Mouse (Mus musculus): ENCODE measurements at regions not wholly inside any gene's neighbourhood (a gene's known extent, or its start where the extent isn't known, plus 50 kb on each side); places are given as distances from the start of the nearest gene placed in this dataset.
A peak's percentile ranks its signal among the peaks of the same experiment; 100 is the strongest.

GRCm38 (mm10) chr2:115036205-115036604 is 381.4 kb upstream of the Dph6 start:
- Histone ChIP-seq H3K4me3 (no peak overlapping the region), H3K4me1 (peaks cover under 1% of the 10 kb centered on the region; the same call in 1 of the 2 replicates), H3K27me3 (no peaks in the 10 kb centered on the region), H3K9ac (replicated peaks) (no peak overlapping the region), H3K36me3 (no peaks in the 10 kb centered on the region), H3K4me2 (replicated peaks) (no peak overlapping the region), H3K27ac (replicated peaks) (no peak overlapping the region), H3K9me3 (no peaks in the 10 kb centered on the region)
- ATAC-seq (ENCODE audit: low FRiP score, low read depth), result no peak
- WGBS, result 75% methylated on average over 3 of the region's 3 CpGs

- no peak overlapping the region for H3K9ac ChIP-seq (replicated peaks)
- no peak overlapping the region for H3K27ac ChIP-seq (replicated peaks)
- H3K4me2 ChIP-seq (replicated peaks), result no peak overlapping the region
- no peak for ATAC-seq (ENCODE audit: low FRiP score, low read depth)
- no peaks in the 10 kb centered on the region for H3K4me1 ChIP-seq
- 52% methylated on average over 7 of the region's 7 CpGs for WGBS
- H3K36me3 ChIP-seq, result no peaks in the 10 kb centered on the region
- no peaks in the 10 kb centered on the region for H3K27me3 ChIP-seq
- H3K4me3 ChIP-seq, result no peak overlapping the region
- no peaks in the 10 kb centered on the region for H3K9me3 ChIP-seq
Observed at GRCm38 (mm10) chr2:115042299-115042785, 387.6 kb upstream of the Dph6 start.

- Histone ChIP-seq H3K4me3 (no peak overlapping the region), H3K9me3 (no peaks in the 10 kb centered on the region), H3K4me1 (peaks cover 13% of the 10 kb centered on the region; the same call in 1 of the 2 replicates), H3K27ac (replicated peaks) (no peak overlapping the region), H3K4me2 (replicated peaks) (no peak overlapping the region), H3K9ac (replicated peaks) (no peak overlapping the region), H3K27me3 (no peaks in the 10 kb centered on the region), H3K36me3 (no peaks in the 10 kb centered on the region)
- ATAC-seq (ENCODE audit: low FRiP score, low read depth), result peak; percentile 79
- 55% methylated on average over 4 of the region's 4 CpGs for WGBS
Observed at GRCm38 (mm10) chr2:115056327-115057070, 401.7 kb upstream of the Dph6 start.

- no peak overlapping the region for H3K4me3 ChIP-seq
- no peaks in the 10 kb centered on the region for H3K9me3 ChIP-seq
- peaks cover 13% of the 10 kb centered on the region; the same call in 1 of the 2 replicates for H3K4me1 ChIP-seq
- no peaks in the 10 kb centered on the region for H3K36me3 ChIP-seq
- H3K4me2 ChIP-seq (replicated peaks), result no peak overlapping the region
- H3K27ac ChIP-seq (replicated peaks), result no peak overlapping the region
- 73% methylated on average over 2 of the region's 2 CpGs for WGBS
- no peak for ATAC-seq (ENCODE audit: low FRiP score, low read depth)
- H3K27me3 ChIP-seq, result no peaks in the 10 kb centered on the region
- H3K9ac ChIP-seq (replicated peaks), result no peak overlapping the region
Observed at GRCm38 (mm10) chr2:115057200-115057599, 402.4 kb upstream of the Dph6 start.

GRCm38 (mm10) chr2:115067489-115068163 is 412.9 kb upstream of the Dph6 start:
- no peak overlapping the region for H3K4me3 ChIP-seq
- no peaks in the 10 kb centered on the region for H3K27me3 ChIP-seq
- WGBS, result 87% methylated on average over 8 of the region's 8 CpGs
- no peak overlapping the region for H3K4me2 ChIP-seq (replicated peaks)
- no peaks in the 10 kb centered on the region for H3K36me3 ChIP-seq
- H3K4me1 ChIP-seq, result 0 out of 2 replicates have a peak, but pooled peaks cover 2% of the 10 kb centered on the region
- H3K9me3 ChIP-seq, result no peaks in the 10 kb centered on the region
- H3K9ac ChIP-seq (replicated peaks), result no peak overlapping the region
- H3K27ac ChIP-seq (replicated peaks), result no peak overlapping the region
- ATAC-seq (ENCODE audit: low FRiP score, low read depth), result no peak

GRCm38 (mm10) chr2:115069704-115070103 is 414.9 kb upstream of the Dph6 start:
- ATAC-seq (ENCODE audit: low FRiP score, low read depth), result no peak

GRCm38 (mm10) chr2:115070123-115070522 is 415.4 kb upstream of the Dph6 start:
- Histone ChIP-seq H3K27me3 (no peaks in the 10 kb centered on the region), H3K9ac (replicated peaks) (no peak overlapping the region), H3K4me2 (replicated peaks) (no peak overlapping the region), H3K4me3 (no peak overlapping the region), H3K9me3 (no peaks in the 10 kb centered on the region), H3K4me1 (0 out of 2 replicates have a peak, but pooled peaks cover 2% of the 10 kb centered on the region), H3K36me3 (no peaks in the 10 kb centered on the region), H3K27ac (replicated peaks) (no peak overlapping the region)
- 50% methylated on average over 6 of the region's 6 CpGs for WGBS
- no peak for ATAC-seq (ENCODE audit: low FRiP score, low read depth)

More at GRCm38 (mm10) chr2:115069704-115070103, 414.9 kb upstream of the Dph6 start:
- Histone ChIP-seq H3K36me3 (no peaks in the 10 kb centered on the region), H3K9me3 (no peaks in the 10 kb centered on the region), H3K27ac (replicated peaks) (no peak overlapping the region), H3K4me3 (no peak overlapping the region), H3K4me1 (0 out of 2 replicates have a peak, but pooled peaks cover 2% of the 10 kb centered on the region), H3K4me2 (replicated peaks) (no peak overlapping the region), H3K9ac (replicated peaks) (no peak overlapping the region), H3K27me3 (no peaks in the 10 kb centered on the region)
- WGBS, result 79% methylated on average over 4 of the region's 4 CpGs

- Histone ChIP-seq H3K4me2 (replicated peaks) (no peak overlapping the region), H3K4me3 (no peak overlapping the region), H3K36me3 (no peaks in the 10 kb centered on the region), H3K9ac (replicated peaks) (no peak overlapping the region), H3K27me3 (no peaks in the 10 kb centered on the region), H3K27ac (replicated peaks) (no peak overlapping the region), H3K9me3 (no peaks in the 10 kb centered on the region), H3K4me1 (0 out of 2 replicates have a peak, but pooled peaks cover 2% of the 10 kb centered on the region)
- ATAC-seq (ENCODE audit: low FRiP score, low read depth), result no peak
- 80% methylated on average over 3 of the region's 3 CpGs for WGBS
Observed at GRCm38 (mm10) chr2:115070666-115071065, 415.9 kb upstream of the Dph6 start.

GRCm38 (mm10) chr2:115081563-115082291 is 427.0 kb upstream of the Dph6 start:
- 82% methylated on average over 11 of the region's 11 CpGs for WGBS
- no peak overlapping the region for H3K9ac ChIP-seq (replicated peaks)
- no peak overlapping the region for H3K4me3 ChIP-seq
- H3K27ac ChIP-seq (replicated peaks), result no peak overlapping the region
- H3K27me3 ChIP-seq, result no peaks in the 10 kb centered on the region
- no peak overlapping the region for H3K4me2 ChIP-seq (replicated peaks)
- H3K36me3 ChIP-seq, result no peaks in the 10 kb centered on the region
- no peak for ATAC-seq (ENCODE audit: low FRiP score, low read depth)
- H3K9me3 ChIP-seq, result no peaks in the 10 kb centered on the region
- no peaks in the 10 kb centered on the region for H3K4me1 ChIP-seq

GRCm38 (mm10) chr2:115082292-115082809 is 427.6 kb upstream of the Dph6 start:
- 85% methylated on average over 6 of the region's 6 CpGs for WGBS
- Histone ChIP-seq H3K27ac (replicated peaks) (no peak overlapping the region), H3K4me1 (no peaks in the 10 kb centered on the region), H3K4me3 (no peak overlapping the region), H3K27me3 (no peaks in the 10 kb centered on the region), H3K4me2 (replicated peaks) (no peak overlapping the region), H3K9ac (replicated peaks) (no peak overlapping the region), H3K9me3 (no peaks in the 10 kb centered on the region), H3K36me3 (no peaks in the 10 kb centered on the region)
- ATAC-seq (ENCODE audit: low FRiP score, low read depth), result no peak

- Histone ChIP-seq H3K27ac (replicated peaks) (no peak overlapping the region), H3K4me3 (no peak overlapping the region), H3K4me2 (replicated peaks) (no peak overlapping the region), H3K36me3 (no peaks in the 10 kb centered on the region), H3K9ac (replicated peaks) (no peak overlapping the region), H3K9me3 (no peaks in the 10 kb centered on the region), H3K4me1 (no peaks in the 10 kb centered on the region), H3K27me3 (no peaks in the 10 kb centered on the region)
- 72% methylated on average over 4 of the region's 4 CpGs for WGBS
- no peak for ATAC-seq (ENCODE audit: low FRiP score, low read depth)
Observed at GRCm38 (mm10) chr2:115088421-115089120, 433.8 kb upstream of the Dph6 start.
